Mouse (Mus musculus): ENCODE measurements around the gene Capsl.

- TF ChIP-seq POLR2AphosphoS5 (IDR thresholded peaks at IDR 0.05; ENCODE audit: borderline replicate concordance, low read depth, low read length) (no peak), CTCF (IDR thresholded peaks at IDR 0.05 in 2 of 3, conservative IDR thresholded peaks at IDR 0.05 in 1 of 3; ENCODE audit: control insufficient read depth in 1 of 3, insufficient read depth in 1 of 3, low read depth in 2 of 3, low read length in 3 of 3, poor library complexity in 1 of 3, severe bottlenecking in 1 of 3) (no peak), POLR2A (IDR thresholded peaks at IDR 0.05; ENCODE audit: control insufficient read depth in 1 of 2, insufficient read depth in 1 of 2, low read depth in 1 of 2, low read length in 2 of 2, poor library complexity in 1 of 2) (no peak), MAX (IDR thresholded peaks at IDR 0.05; ENCODE audit: low read length) (no peak), CHD1 (IDR thresholded peaks at IDR 0.05; ENCODE audit: low read depth, low read length) (no peak), RCOR1 (IDR thresholded peaks at IDR 0.05; ENCODE audit: low read depth, low read length) (no peak), NRF1 (IDR thresholded peaks at IDR 0.05; ENCODE audit: insufficient read depth, low read depth, low read length, poor library complexity, severe bottlenecking) (no peak), MYB (IDR thresholded peaks at IDR 0.05; ENCODE audit: low read depth, low read length) (no peak)
Measured at GRCm38 (mm10) chr15:9492077-9492476, 56.2 kb downstream of the Capsl start.

All from MEL (cell line).